Mouse (Mus musculus): ENCODE measurements around the gene Tnip2.

DNA sequence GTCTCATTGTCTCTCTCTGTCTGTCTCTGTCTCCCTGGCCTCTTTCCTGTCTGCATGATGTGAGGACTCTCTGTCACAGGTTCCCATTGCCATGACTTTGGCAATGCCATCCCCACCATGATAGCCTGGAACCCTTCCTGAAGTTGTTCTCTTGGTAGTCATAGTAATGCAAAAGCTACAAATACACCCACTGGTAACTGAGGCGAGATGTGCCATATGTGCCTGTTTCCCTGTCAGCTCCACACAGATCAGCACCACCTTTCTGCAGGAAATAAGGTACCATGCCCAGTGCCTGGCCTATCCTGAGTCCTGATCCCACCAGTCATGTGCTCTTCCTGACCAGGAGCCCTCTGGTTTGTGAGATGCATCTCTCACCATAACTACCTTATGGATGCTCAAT lies 11.4 kb downstream of the Tnip2 start:
- TF ChIP-seq ZC3H11A (IDR thresholded peaks at IDR 0.05; ENCODE audit: borderline replicate concordance, low read depth, low read length): no peak
- no peak for TF ChIP-seq MAFK (IDR thresholded peaks at IDR 0.05; ENCODE audit: insufficient read depth, low read depth, low read length)
- TF ChIP-seq CHD2 (IDR thresholded peaks at IDR 0.05; ENCODE audit: low read depth, low read length): no peak
- no peak for TF ChIP-seq ZNF384 (IDR thresholded peaks at IDR 0.05; ENCODE audit: low read depth, low read length)
- TF ChIP-seq HCFC1 (IDR thresholded peaks at IDR 0.05; ENCODE audit: borderline replicate concordance, insufficient read depth, low read length): no peak

All from ES-E14 (cell line).